Mouse (Mus musculus) limb, embryonic 14.5 days (tissue): ENCODE data around the gene Gm5737. TPM values are rescaled to one million over a fixed set of nuclear protein-coding genes. Genes with fewer than 3 reads are reported as not detected.

Experiments
- ATAC-seq: fragments of 200-750 bp; cut with Nextera tagmentation; 2 replicates; pipeline ENCODE4 v1.8.0; 2017; ENCODE audit warnings: low read depth, moderate number of reproducible peaks, moderate TSS enrichment; ENCODE audit not compliant: low FRiP score
- DNase-seq: peaks from one replicate; pipeline ENCODE4 v3.0.0-alpha.2; 2015; ENCODE audit warnings: low spot score
- H3K27ac ChIP-seq: fragments of 300-500 bp; sonication (generic); replicated peaks from 2 replicates; pipeline ENCODE4 v1.5.1; 2014; ENCODE audit warnings: low read depth, mild to moderate bottlenecking, low read length, moderate library complexity, mixed read lengths
- H3K27me3 ChIP-seq: fragments of 300-500 bp; sonication (generic); 2 replicates; pipeline ENCODE4 v1.6.1; 2014; ENCODE audit warnings: low read length, mixed read lengths; ENCODE audit not compliant: control insufficient read depth, insufficient read depth
- H3K36me3 ChIP-seq: fragments of 300-500 bp; sonication (generic); 2 replicates; pipeline ENCODE4 v1.6.1; 2014; ENCODE audit warnings: mild to moderate bottlenecking, low read length, moderate library complexity, mixed read lengths; ENCODE audit not compliant: control insufficient read depth, insufficient read depth
- H3K4me1 ChIP-seq: fragments of 300-500 bp; sonication (generic); 2 replicates; pipeline ENCODE4 v1.6.1; 2014; ENCODE audit warnings: antibody characterized with exemption, low read length, mixed read lengths; ENCODE audit not compliant: control insufficient read depth, insufficient read depth
- H3K4me2 ChIP-seq: fragments of 300-500 bp; sonication (generic); replicated peaks from 2 replicates; pipeline ENCODE4 v1.6.1; 2014; ENCODE audit warnings: low read depth, mild to moderate bottlenecking, low read length, moderate library complexity; ENCODE audit not compliant: severe bottlenecking
- H3K4me3 ChIP-seq: fragments of 300-500 bp; sonication (generic); replicated peaks from 2 replicates; pipeline ENCODE4 v1.5.1; 2014; ENCODE audit warnings: low read length
- H3K9ac ChIP-seq: fragments of 300-500 bp; sonication (generic); 2 replicates; pipeline ENCODE4 v1.6.1; 2014; ENCODE audit warnings: mild to moderate bottlenecking, low read depth, low read length, moderate library complexity; ENCODE audit not compliant: severe bottlenecking
- H3K9me3 ChIP-seq: fragments of 300-500 bp; sonication (generic); 2 replicates; pipeline ENCODE4 v1.6.1; 2016; ENCODE audit warnings: low read length; ENCODE audit not compliant: control insufficient read depth
- POLR2A ChIP-seq: fragments of 200-500 bp; IDR thresholded peaks from 2 replicates; pipeline ENCODE4 v1.8.0; 2012; ENCODE audit warnings: inconsistent platforms, mild to moderate bottlenecking, moderate library complexity, borderline replicate concordance; ENCODE audit not compliant: insufficient read depth, insufficient read length; ENCODE audit errors: extremely low read depth
- WGBS: fragments of 180-500 bp; shearing (Covaris S2); extraction: QIAGEN DNeasy Blood & Tissue Kit; methylation state at CpG from one replicate; pipeline ENCODE4 v1.1.7; 2014; 5-methylcytosine and 5-hydroxymethylcytosine counted together
- polyA plus RNA-seq, 2 experiments: library from polyadenylated mRNA; depleted of rRNA in 1 of 2; stranded (reverse) in 1 of 2; unstranded in 1 of 2; fragments of >200 nt; fragmentation: Nextera tagmentation in 1 of 2; extraction: Ambion mirVana in 1 of 2; gene quantifications; 2 replicates each; pipeline versions ENCODE4 v1.2.1 to v1.2.3; 2012 to 2014

Gm5737 gene
- polyA plus RNA-seq (2012; rRNA removed) = not detected in 2 replicates
- polyA plus RNA-seq (2014; fragmentation: Nextera tagmentation; extraction: Ambion mirVana) = not detected in 2 replicates

DNA sequence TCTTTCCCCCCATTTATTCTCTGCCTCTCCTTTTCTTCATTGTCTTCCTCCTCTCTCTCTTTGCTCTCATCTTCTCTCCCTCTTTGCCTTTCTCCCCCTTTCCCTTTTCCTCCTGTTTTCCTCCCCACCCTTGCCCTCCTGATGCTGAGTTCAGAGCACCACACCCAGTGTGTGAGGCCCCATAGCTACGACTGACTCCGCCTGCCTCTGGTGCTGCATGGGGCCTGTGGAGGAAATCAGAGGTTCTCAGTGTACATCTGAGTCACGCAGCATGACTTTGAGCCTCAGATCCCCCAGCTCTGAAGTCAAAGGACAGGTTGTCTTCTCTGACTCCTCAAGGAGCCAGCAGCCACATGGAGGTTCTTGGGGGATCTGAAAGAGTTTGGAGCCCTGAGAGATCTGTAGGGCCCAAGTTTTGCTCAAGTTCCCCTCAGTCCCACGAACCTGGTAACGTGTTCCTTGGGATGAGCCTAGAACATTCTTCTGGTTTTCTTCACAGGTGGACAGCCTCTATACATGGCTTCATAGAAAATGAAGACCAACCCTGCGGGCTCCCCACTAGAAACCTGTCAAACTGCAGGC, at the start of gene Gm5737:
TSS of gene Gm5737 (plus strand) at position 532 of the 582 bp plus-strand sequence.
- H3K4me3 ChIP-seq = no peak within 1 kb of the TSS
- H3K4me2 ChIP-seq = no peak within 1 kb of the TSS
- DNase-seq (no peak), ATAC-seq (no peak)
- TF ChIP-seq POLR2A = no peak
- no peak within 1 kb of the TSS for H3K9ac ChIP-seq
- H3K4me1 ChIP-seq = peaks cover 3% of the 10 kb centered on the region; the same call in 1 of the 2 replicates
- WGBS = 78% methylated on average over 6 of the region's 6 CpGs
- no peaks in the 10 kb centered on the region for H3K9me3 ChIP-seq
- no peak within 1 kb of the TSS for H3K27ac ChIP-seq
- no peaks in the 10 kb centered on the region for H3K36me3 ChIP-seq
- no peaks in the 10 kb centered on the region for H3K27me3 ChIP-seq

DNA sequence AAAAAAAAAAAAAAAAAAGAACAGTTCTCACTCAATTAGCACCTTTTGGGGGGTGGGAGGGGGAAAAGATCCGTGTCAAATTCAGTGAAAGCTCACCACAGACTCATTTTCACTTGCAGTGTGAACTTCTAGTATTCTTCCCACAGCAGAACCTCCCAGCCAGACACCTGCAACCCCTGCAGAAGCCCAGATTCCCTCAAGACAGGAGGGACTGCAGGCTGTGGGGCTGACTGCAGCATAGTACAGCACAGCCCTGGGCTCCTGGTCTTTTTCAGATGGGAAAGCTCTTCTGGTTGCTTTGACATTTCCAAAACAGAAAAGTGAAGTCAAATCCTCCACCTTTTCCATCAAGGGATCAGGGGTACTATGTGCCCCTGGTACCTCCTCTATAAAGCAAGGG, 44.8 kb upstream of the Gm5737 start:
- no peak for TF ChIP-seq POLR2A
- Histone ChIP-seq H3K4me1 (no peaks in the 10 kb centered on the region), H3K9ac (no peak overlapping the region), H3K4me2 (no peak overlapping the region), H3K4me3 (no peak overlapping the region), H3K27ac (no peak overlapping the region), H3K9me3 (no peaks in the 10 kb centered on the region), H3K36me3 (no peaks in the 10 kb centered on the region), H3K27me3 (no peaks in the 10 kb centered on the region)
- DNase-seq (no peak), ATAC-seq (no peak)
- 5% methylated on average over 1 of the region's 1 CpGs for WGBS

DNA sequence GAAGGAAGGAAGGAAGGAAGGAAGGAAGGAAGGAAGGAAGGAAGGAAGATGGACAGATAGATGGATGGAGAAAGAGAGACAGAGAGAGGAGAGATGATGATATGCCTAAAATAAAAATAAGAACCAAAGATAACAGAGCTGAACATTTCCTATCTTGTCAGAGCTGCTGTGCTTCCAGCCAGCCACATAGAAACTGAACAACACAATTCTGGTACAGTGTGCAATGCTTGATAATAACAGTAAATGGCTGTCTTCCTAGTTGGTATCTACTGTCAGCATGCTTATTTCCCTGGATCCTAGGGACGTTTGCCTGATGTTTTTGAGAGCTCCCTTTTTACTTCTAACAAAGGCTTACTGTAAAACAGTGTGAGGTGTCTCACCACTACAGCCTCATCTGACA, 40.8 kb upstream of the Gm5737 start:
- Histone ChIP-seq H3K27ac (no peak overlapping the region), H3K4me1 (no peaks in the 10 kb centered on the region), H3K9ac (no peak overlapping the region), H3K27me3 (no peaks in the 10 kb centered on the region), H3K9me3 (no peaks in the 10 kb centered on the region), H3K4me3 (no peak overlapping the region), H3K4me2 (no peak overlapping the region), H3K36me3 (no peaks in the 10 kb centered on the region)
- TF ChIP-seq POLR2A = no peak
- ATAC-seq (no peak), DNase-seq (no peak)
- 72% methylated on average over 1 of the region's 1 CpGs for WGBS

DNA sequence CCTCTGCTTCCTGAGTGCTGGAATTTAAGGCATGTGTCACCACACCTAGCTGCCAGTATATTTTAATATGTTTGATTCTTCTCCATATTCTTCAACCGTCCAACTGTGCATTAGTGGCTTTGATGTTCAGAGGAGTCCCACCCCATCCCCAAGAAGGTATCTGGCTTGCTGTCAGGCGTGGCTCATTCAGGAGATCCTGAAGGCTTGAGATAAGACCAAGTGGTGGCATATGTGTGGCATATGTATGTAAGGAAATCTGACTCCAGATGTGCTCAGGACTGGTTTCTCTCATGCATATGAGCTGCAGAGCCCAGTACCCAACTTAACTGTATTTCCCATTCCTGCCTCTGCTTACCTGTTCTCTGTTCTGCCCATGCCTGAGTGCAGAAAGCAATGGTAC, 34.2 kb upstream of the Gm5737 start:
- Histone ChIP-seq H3K4me3 (no peak overlapping the region), H3K36me3 (no peaks in the 10 kb centered on the region), H3K4me1 (no peaks in the 10 kb centered on the region), H3K4me2 (no peak overlapping the region), H3K9me3 (no peaks in the 10 kb centered on the region), H3K27ac (no peak overlapping the region), H3K27me3 (no peaks in the 10 kb centered on the region), H3K9ac (no peak overlapping the region)
- no peak for DNase-seq
- no peak for TF ChIP-seq POLR2A
- no peak for ATAC-seq
- WGBS = 48% methylated on average over 2 of the region's 2 CpGs

DNA sequence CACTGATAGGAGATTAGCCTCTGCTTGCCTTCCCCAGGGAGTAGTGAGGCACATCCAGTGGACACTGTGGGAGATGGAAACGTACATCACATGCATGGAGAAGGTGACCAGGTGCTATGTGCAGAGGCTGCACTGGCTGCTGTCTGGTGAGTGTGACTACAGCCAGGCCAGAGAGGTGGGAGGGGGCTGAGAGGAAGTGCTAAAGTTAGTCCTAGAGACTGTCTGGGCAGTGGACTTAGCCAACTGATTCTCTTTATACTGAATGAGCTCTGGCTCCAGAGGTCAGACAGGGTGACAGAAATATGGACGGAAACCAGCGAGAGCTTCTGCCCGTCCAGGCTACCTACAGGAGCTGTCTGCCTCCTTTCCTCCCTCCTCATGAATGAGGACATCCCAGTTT, 16.6 kb upstream of the Gm5737 start:
- Histone ChIP-seq H3K4me1 (no peaks in the 10 kb centered on the region), H3K27me3 (no peaks in the 10 kb centered on the region), H3K4me2 (no peak overlapping the region), H3K4me3 (no peak overlapping the region), H3K27ac (no peak overlapping the region), H3K9ac (no peak overlapping the region), H3K9me3 (no peaks in the 10 kb centered on the region), H3K36me3 (no peaks in the 10 kb centered on the region)
- ATAC-seq (no peak), DNase-seq (no peak)
- WGBS = 59% methylated on average over 4 of the region's 4 CpGs
- no peak for TF ChIP-seq POLR2A
